Mouse (Mus musculus) ES-Bruce4 (cell line): Measurements from ENCODE around the gene Tldc1.

Experiments
- CTCF ChIP-seq: IDR thresholded peaks from one replicate; pipeline ENCODE4 v1.8.1; 2011; ENCODE audit warnings: low read depth, low read length
- POLR2A ChIP-seq: IDR thresholded peaks from one replicate; pipeline ENCODE4 v1.8.1; 2011; ENCODE audit warnings: low read length; ENCODE audit not compliant: insufficient read depth

GRCm38 (mm10) chr8:119762226-119763220 is 15.7 kb downstream of the Tldc1 start:
- TF ChIP-seq CTCF (no peak), POLR2A (no peak)
